Mouse (Mus musculus) ES-Bruce4 (cell line): ENCODE measurements around the gene Pik3c2b.

ENCODE experiments used
- CTCF ChIP-seq: IDR thresholded peaks from one replicate; pipeline ENCODE4 v1.8.1; 2011; ENCODE audit warnings: low read depth, low read length
- EP300 ChIP-seq: IDR thresholded peaks from 2 replicates; pipeline ENCODE4 v1.6.1; 2011; ENCODE audit warnings: low read depth, low read length; ENCODE audit not compliant: insufficient read depth
- POLR2A ChIP-seq: IDR thresholded peaks from one replicate; pipeline ENCODE4 v1.8.1; 2011; ENCODE audit warnings: low read length; ENCODE audit not compliant: insufficient read depth

DNA sequence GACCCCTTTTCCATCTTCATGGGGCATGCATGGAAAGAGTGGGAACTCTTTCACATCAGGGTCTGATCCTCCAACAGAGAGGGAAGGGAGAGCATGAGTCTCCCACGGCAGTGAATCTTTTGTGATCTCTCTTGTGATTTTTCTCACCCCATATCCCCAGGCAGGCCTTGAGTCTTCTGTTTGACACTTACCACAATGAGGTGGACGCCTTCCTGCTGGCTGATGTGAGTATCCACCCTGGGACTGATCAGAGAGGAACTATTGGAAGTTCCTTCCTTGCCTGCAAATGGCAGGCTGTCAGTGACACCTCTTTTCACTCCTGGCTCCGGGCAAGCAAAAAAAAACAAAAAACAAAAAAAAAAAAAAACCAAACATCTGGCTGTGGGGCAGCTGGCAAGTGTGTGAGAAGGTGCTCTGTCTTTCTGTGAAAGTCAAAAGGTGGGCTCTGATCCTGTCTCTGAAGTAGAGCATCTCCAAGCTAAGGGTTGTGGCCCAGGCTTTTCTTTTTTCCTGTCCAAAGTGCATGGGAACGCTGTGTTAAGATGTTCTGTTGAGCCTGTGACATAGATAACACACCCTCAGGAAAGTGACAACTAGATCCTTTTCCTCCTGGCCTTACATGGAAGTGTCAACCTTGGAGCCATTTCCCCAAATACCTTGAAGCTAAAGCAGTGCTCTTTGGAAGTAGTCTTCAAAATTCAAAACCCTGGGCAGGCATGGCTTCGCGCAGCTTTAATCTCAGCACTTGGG is 30.4 kb downstream of the Pik3c2b start:
- TF ChIP-seq CTCF (no peak), POLR2A (no peak), EP300 (no peak)
